Mouse (Mus musculus) cortical plate, adult 2 months (tissue): ENCODE data around the gene Gpcpd1.

Experiments
- CTCF ChIP-seq: fragments of 200-500 bp; IDR thresholded peaks from 2 replicates; pipeline ENCODE4 v1.5.1; 2011; ENCODE audit warnings: mild to moderate bottlenecking, control low read depth, low read length; ENCODE audit not compliant: insufficient read depth; ENCODE audit errors: extremely low read depth
- POLR2A ChIP-seq: fragments of 200-500 bp; IDR thresholded peaks from 2 replicates; pipeline ENCODE4 v1.6.1; 2011; ENCODE audit warnings: mild to moderate bottlenecking, low read length, control low read depth; ENCODE audit not compliant: insufficient read depth; ENCODE audit errors: extremely low read depth

DNA sequence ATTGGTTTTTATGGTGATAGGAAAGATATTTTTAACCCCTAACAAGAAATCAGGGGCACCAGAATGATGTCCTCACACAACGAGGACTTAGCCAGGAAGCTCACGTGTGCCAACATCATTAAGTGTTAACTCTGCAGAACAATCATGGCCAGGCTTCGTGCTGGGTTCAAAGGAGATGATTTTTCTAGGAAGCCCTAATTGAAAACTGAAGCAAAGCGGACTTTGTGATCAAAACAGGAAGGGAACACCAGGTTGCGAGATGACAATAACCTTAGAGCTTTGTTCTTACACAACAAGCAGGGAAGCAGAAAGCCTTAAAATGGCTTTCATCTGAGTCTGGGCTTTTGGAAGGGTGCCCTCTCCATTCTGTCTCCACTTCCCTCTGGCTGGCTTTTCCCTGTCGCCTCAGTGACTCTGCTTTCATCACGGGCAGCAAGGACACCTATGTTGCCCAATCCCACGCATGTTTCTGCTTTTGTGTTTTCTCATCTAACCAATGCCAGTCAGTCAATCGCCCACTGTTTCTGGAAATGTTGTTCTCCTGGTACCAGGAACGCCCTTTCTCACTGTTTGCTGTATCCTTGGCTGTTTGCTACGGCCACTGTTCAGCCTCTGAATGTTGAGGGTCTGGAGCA lies 8.2 kb upstream of the Gpcpd1 start:
- TF ChIP-seq POLR2A (no peak), CTCF (no peak)
